Mouse (Mus musculus): ENCODE measurements around the gene 1700102P08Rik.

GRCm38 (mm10) chr9:108452291-108452906, 59.8 kb downstream of the 1700102P08Rik start:
- peak; percentile 84 for TF ChIP-seq CTCF (IDR thresholded peaks at IDR 0.05; ENCODE audit: extremely low read depth, insufficient read length, insufficient replicate concordance, low read depth, low read length)
- no peak for TF ChIP-seq POLR2A (IDR thresholded peaks at IDR 0.05; ENCODE audit: low read depth, low read length)

All from small intestine, adult 2 months (tissue).